Mouse (Mus musculus): ENCODE results near the gene Fam209. TPM values are rescaled to one million over a fixed set of nuclear protein-coding genes. Genes with fewer than 3 reads are reported as not detected.

Gene Fam209
- polyA plus RNA-seq, 1 experiment from 2014 or later: 0.41 TPM

DNA sequence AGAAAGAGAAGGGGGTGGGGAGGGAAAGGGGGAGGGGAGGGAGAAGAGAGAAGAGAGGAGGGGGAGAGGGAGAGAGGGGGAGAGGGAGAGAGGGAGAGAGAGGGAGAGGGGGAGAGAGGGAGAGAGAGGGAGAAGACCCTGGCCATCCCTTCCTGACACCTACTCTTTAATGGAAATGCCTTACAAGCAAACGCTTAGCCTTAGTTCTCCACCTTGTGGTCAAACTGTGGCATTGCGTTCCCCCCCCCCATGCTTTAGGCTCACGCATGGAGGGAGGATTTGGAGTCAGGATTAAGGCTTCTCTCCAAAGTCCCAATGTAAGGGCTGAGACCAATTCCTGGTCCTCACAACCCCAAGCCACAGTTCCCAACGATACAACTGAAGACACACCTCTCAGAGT, 29.0 kb downstream of the Fam209 start:
- Histone ChIP-seq H3K4me2 (replicated peaks; ENCODE audit: low read depth, low read length) (no peak overlapping the region), H3K9ac (replicated peaks; ENCODE audit: low read depth) (no peak overlapping the region), H3K4me1 (ENCODE audit: insufficient read depth, low read depth, low read length) (no peaks in the 10 kb centered on the region), H3K4me3 (ENCODE audit: low read depth, low read length) (no peak overlapping the region), H3K36me3 (ENCODE audit: insufficient read depth, low read length) (no peaks in the 10 kb centered on the region), H3K27ac (ENCODE audit: low read length) (no peak overlapping the region), H3K9me3 (ENCODE audit: low read length) (no peaks in the 10 kb centered on the region), H3K27me3 (replicated peaks; ENCODE audit: insufficient read depth, low read length) (no peaks in the 10 kb centered on the region)
- WGBS: 3% methylated on average over 4 of the region's 4 CpGs
- no peak for ATAC-seq
- peak; percentile 92 for TF ChIP-seq CTCF (IDR thresholded peaks at IDR 0.05)
- no peak for TF ChIP-seq EP300 (IDR thresholded peaks at IDR 0.05)
- DNase-seq (ENCODE audit: low spot score): peak; percentile 54

DNA sequence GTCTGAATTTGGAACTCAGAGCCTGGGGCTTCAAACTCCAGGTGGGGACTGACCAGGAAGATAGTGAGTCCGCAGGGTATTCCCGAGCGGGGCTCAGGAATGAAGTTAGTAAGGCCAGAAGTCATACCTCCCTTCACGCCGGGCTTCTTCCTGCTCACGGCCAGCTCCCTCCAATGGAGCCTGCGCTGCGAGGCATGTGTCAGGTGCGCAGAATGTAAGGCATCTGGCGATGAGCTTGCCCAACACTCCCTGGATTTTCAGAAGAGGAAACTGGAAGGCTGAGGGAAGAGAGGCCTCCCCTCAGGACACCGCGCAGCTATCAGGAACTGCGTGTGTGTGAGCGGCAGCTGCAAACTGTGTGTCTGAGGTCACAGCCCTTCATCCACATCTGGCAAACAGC, 29.8 kb downstream of the Fam209 start:
- no peak overlapping the region for H3K4me2 ChIP-seq (replicated peaks; ENCODE audit: low read depth, low read length)
- H3K27me3 ChIP-seq (replicated peaks; ENCODE audit: insufficient read depth, low read length): no peaks in the 10 kb centered on the region
- no peak for DNase-seq (ENCODE audit: low spot score)
- H3K4me1 ChIP-seq (ENCODE audit: insufficient read depth, low read depth, low read length): no peaks in the 10 kb centered on the region
- no peaks in the 10 kb centered on the region for H3K9me3 ChIP-seq (ENCODE audit: low read length)
- TF ChIP-seq CTCF (IDR thresholded peaks at IDR 0.05) (no peak), EP300 (IDR thresholded peaks at IDR 0.05) (no peak)
- no peaks in the 10 kb centered on the region for H3K36me3 ChIP-seq (ENCODE audit: insufficient read depth, low read length)
- H3K4me3 ChIP-seq (ENCODE audit: low read depth, low read length): no peak overlapping the region
- ATAC-seq: no peak
- 46% methylated on average over 14 of the region's 14 CpGs for WGBS
- H3K9ac ChIP-seq (replicated peaks; ENCODE audit: low read depth): no peak overlapping the region
- no peak overlapping the region for H3K27ac ChIP-seq (ENCODE audit: low read length)

DNA sequence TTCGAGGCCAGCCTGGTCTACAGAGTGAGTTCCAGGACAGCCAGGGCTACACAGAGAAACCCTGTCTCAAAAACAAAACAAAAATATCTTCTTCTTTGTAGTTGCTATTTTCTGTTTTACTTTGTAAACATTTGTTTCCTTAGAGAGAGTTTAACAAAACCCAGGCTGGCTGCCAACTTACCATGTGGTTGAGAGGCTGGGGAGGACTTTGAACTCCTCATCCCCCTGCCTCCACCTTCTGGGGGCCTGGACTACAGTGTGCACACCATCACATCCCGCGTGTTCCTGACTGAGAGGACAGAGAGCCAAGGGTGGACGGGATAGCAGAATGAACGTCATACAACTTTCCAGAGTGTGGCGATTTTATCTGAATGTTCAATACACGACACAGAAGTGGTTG, 33.8 kb downstream of the Fam209 start:
- Histone ChIP-seq H3K36me3 (ENCODE audit: insufficient read depth, low read length) (no peaks in the 10 kb centered on the region), H3K9me3 (ENCODE audit: low read length) (no peaks in the 10 kb centered on the region), H3K4me2 (replicated peaks; ENCODE audit: low read depth, low read length) (no peak overlapping the region), H3K9ac (replicated peaks; ENCODE audit: low read depth) (no peak overlapping the region), H3K4me3 (ENCODE audit: low read depth, low read length) (no peak overlapping the region), H3K27ac (ENCODE audit: low read length) (no peak overlapping the region), H3K4me1 (ENCODE audit: insufficient read depth, low read depth, low read length) (no peaks in the 10 kb centered on the region), H3K27me3 (replicated peaks; ENCODE audit: insufficient read depth, low read length) (no peaks in the 10 kb centered on the region)
- TF ChIP-seq CTCF (IDR thresholded peaks at IDR 0.05) (no peak), EP300 (IDR thresholded peaks at IDR 0.05) (no peak)
- DNase-seq (ENCODE audit: low spot score) (no peak), ATAC-seq (no peak)
- WGBS: 66% methylated on average over 6 of the region's 7 CpGs

DNA sequence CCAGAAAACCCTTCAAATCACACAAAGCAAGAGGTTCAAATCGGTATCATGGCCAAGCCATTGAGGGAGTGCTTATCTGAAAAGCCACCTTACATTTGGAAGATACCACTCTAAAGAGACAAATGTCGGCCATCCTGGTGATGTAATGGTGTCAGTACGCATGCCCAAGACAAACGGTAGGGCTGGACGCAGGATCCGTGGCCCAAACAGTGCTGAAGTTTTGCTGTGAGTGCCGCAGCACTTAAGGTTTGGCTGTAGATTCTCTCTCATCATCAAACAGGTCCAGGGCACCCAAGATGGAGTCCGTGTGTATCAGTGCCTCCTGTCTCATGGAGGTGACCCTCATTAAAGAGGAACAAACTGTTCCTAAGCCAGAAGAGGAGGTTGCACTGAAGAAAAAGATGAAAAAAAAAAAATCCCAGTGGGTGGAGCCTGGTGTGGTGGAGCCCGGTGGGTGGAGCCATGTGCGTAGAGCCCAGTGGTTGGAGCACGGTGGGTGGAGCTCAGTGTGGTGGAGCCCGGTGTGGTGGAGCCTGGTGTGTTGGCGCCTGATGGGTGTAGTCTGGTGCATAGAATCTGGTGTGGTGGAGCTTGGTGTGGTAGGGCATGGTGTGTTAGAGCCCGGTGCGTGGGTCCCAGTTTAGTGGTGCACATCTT, 37.9 kb downstream of the Fam209 start:
- no peaks in the 10 kb centered on the region for H3K27me3 ChIP-seq (replicated peaks; ENCODE audit: insufficient read depth, low read length)
- no peaks in the 10 kb centered on the region for H3K9me3 ChIP-seq (ENCODE audit: low read length)
- ATAC-seq (no peak), DNase-seq (ENCODE audit: low spot score) (no peak)
- whole genome bisulfite sequencing: 82% methylated on average over 15 of the region's 15 CpGs
- H3K4me3 ChIP-seq (ENCODE audit: low read depth, low read length): no peak overlapping the region
- no peaks in the 10 kb centered on the region for H3K4me1 ChIP-seq (ENCODE audit: insufficient read depth, low read depth, low read length)
- TF ChIP-seq CTCF (IDR thresholded peaks at IDR 0.05) (no peak), EP300 (IDR thresholded peaks at IDR 0.05) (no peak)
- no peaks in the 10 kb centered on the region for H3K36me3 ChIP-seq (ENCODE audit: insufficient read depth, low read length)
- H3K27ac ChIP-seq (ENCODE audit: low read length): no peak overlapping the region
- no peak overlapping the region for H3K9ac ChIP-seq (replicated peaks; ENCODE audit: low read depth)
- no peak overlapping the region for H3K4me2 ChIP-seq (replicated peaks; ENCODE audit: low read depth, low read length)

DNA sequence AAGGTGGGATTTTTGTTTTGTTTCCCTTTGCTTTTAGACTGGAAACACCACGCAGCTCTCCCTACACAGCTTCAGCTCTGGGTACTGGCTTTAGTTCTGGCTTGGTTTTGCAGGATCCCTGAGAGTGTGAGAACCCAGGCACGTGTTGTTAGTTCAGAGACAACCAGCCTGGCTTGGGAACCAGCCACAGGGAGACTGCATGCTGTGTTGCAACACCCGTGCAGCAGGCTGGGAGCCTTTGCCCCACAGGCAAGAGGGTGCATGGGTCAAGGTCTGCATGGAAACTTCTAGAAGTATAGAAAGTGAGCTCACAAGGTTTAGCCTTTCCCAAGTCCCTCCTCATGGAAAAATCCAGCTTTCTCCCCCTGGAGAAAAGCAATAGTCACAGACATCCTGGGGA, 38.6 kb downstream of the Fam209 start:
- no peak overlapping the region for H3K4me2 ChIP-seq (replicated peaks; ENCODE audit: low read depth, low read length)
- H3K4me3 ChIP-seq (ENCODE audit: low read depth, low read length): no peak overlapping the region
- H3K9ac ChIP-seq (replicated peaks; ENCODE audit: low read depth): no peak overlapping the region
- no peak for TF ChIP-seq EP300 (IDR thresholded peaks at IDR 0.05)
- TF ChIP-seq CTCF (IDR thresholded peaks at IDR 0.05): no peak
- no peaks in the 10 kb centered on the region for H3K36me3 ChIP-seq (ENCODE audit: insufficient read depth, low read length)
- H3K27me3 ChIP-seq (replicated peaks; ENCODE audit: insufficient read depth, low read length): no peaks in the 10 kb centered on the region
- H3K4me1 ChIP-seq (ENCODE audit: insufficient read depth, low read depth, low read length): no peaks in the 10 kb centered on the region
- WGBS: 37% methylated on average over 3 of the region's 3 CpGs
- no peak for DNase-seq (ENCODE audit: low spot score)
- H3K9me3 ChIP-seq (ENCODE audit: low read length): no peaks in the 10 kb centered on the region
- ATAC-seq: no peak
- H3K27ac ChIP-seq (ENCODE audit: low read length): no peak overlapping the region

DNA sequence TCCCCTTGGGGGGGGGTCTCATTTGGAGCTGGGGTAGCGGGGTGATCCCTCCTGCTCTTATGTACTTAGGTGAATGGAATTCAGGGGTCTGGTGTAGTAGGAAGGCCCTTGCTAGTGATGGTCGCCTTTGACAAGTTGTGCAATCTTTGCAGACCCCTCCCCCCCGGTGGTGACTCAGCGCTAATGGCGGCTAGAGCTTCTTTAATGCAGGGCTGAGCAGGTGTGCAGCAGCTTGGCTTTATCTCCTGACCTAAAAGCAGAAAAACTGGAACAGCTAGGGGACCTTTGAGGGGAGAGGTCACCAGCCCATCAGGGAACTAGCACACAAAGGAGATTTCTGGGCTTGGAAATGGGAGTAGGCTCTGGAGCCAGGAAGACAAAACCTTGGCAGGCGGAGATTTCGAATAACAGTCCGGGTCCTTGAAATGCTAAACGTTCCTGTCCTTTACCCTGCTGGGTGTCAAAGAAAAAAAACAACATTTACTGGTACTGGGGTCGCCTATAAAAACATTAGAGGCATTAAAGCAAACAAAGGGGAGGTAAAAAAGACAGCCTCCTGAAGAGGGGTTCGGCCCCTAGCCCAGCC, 44.2 kb downstream of the Fam209 start:
- Histone ChIP-seq H3K27ac (ENCODE audit: low read length) (no peak overlapping the region), H3K4me2 (replicated peaks; ENCODE audit: low read depth, low read length) (no peak overlapping the region), H3K27me3 (replicated peaks; ENCODE audit: insufficient read depth, low read length) (no peaks in the 10 kb centered on the region), H3K9ac (replicated peaks; ENCODE audit: low read depth) (no peak overlapping the region), H3K4me3 (ENCODE audit: low read depth, low read length) (no peak overlapping the region), H3K9me3 (ENCODE audit: low read length) (no peaks in the 10 kb centered on the region), H3K36me3 (ENCODE audit: insufficient read depth, low read length) (no peaks in the 10 kb centered on the region), H3K4me1 (ENCODE audit: insufficient read depth, low read depth, low read length) (no peaks in the 10 kb centered on the region)
- ATAC-seq (no peak), DNase-seq (ENCODE audit: low spot score) (no peak)
- TF ChIP-seq CTCF (IDR thresholded peaks at IDR 0.05): no peak
- TF ChIP-seq EP300 (IDR thresholded peaks at IDR 0.05): no peak
- WGBS: 28% methylated on average over 11 of the region's 11 CpGs
